Mouse (Mus musculus): ENCODE measurements around the gene 4930579F01Rik. TPM values are rescaled to one million over a fixed set of nuclear protein-coding genes. Genes with fewer than 3 reads are reported as not detected.

Gene 4930579F01Rik
- not detected for polyA plus RNA-seq (2014; fragmentation: Illumina TruSeq; extraction: RNeasy Lipid Tissue Mini Kit (QIAGEN cat#74804); ENCODE audit: low read depth, low replicate concordance)

DNA sequence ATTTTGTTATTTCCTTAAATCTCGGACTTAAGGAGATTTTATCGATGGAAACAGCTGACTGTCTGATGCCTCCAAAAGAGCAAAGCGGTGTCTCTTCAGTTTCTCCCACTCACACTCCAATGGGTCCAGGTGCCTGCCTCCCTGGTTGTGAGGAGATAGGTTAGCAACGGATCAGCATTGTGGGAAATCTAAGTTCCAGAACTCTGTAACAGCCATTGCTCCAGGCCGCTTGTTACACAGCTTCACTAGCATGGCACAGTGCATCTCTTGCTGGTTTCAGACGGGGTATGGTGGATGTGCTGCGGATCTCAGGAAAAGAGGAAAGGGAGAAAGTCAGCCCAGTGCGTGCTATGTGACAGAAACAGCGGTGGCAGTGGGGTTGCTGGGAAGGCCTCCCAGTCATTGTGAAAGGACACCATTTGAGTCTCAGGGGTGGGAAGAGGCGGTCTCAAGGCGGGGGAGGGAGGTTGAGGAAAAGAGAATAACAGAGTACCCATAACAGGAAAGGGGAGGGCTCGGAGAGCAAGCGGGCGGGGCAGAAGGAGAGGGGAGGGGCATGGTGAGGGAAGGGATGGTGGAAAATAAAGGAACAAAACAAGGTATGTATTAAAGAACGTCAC, at the start of gene 4930579F01Rik:
TSS of gene 4930579F01Rik (minus strand) at position 143 of the 620 bp plus-strand sequence.

DNA sequence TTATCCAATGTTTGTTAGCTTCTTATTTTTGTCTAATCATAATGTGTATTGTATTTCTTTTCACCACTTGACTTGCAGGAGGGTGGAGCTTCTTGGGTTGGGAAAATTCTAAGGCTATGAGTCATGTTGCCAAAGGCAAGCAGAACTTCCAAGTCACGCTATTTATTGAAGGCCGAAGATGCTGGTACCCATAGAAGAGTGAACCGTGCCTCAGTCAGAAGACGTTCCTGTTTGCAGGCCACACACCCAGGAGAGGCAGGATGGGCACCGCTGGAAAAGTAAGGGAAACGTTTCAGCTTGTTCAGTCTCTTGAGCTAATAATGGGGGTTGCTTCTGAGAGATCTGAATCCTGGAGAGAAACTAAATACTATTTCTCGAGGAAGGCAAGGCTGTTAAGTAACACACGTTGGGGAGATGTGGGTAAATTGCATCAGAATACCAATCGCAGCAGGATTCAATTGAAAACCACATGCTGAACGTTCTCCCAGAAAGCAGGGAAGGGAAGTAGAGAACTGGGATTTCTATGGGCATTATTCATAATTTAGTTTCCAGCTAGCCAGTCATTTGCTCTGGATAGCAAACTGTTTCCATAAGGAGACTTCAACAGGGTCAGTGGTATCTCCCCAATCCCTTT, 24.1 kb upstream of the 4930579F01Rik start, which contains the start of gene Adh7:
TSS of gene Adh7 (plus strand) at position 130 of the 634 bp plus-strand sequence.

DNA sequence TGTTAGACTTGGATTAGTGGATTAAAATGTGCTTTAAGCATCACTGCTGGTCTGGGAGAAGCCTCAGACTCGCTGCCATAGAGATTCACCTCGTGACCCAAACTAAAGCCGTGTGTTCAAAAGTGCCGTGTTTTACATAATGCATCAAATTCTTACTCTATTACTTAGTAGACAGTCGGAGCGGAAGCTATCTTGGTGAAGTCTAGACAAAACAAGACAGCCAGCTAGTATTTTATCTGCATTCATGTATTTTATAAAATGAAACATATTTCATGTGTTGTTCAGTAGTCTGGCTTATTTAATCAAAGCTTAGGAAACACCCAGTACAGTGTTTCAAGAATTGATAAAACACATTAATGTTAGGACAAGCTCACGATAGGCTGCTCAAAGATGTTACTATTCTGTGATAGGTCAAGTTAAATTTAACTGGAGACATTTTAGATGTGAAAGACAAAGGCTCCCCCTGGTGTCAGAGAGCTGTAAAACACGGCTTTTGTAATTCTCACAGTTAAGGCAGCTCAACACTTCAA, 48.9 kb downstream of the 4930579F01Rik start, which contains the start of gene Mttp:
TSS of gene Mttp (minus strand) at position 327 of the 530 bp plus-strand sequence.

DNA sequence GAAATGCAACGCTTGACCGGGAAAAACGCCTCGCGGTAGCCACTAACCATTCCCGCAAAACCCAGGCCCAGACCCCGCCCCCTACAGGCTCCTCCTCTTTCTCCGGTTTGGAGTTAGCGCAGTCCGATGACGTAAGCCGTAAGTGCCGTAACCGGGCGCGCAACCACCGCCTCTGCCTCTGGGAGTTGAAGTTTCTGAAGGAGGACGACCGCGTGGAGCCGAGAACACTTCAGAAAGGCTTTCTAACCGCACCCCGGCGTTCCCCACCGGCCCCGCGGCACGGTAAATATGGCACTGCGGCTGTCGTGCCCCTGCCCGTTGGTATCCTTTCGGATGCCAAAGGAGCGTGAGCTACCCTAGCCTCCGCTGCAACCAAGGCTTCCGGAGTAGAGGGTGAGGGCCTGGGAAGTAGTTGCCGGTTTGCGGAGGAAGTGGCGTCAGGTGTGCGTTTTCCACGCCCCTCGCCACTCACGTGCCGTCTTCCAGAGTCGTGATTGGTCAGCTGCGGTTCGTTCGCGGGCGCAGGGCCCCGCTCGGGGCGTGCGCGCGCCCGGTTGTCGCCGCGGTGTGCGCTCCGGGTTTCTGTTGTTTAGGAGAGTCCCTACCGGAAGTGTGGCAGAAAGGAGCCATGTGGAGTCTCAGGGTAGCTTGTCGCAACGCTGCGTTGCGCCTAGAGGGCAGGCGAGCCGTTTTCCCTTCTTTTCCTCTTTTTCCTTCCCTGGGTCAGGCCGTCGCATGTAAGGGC, 50.1 kb downstream of the 4930579F01Rik start, which contains the start of gene Trmt10a:
TSS of gene Trmt10a (plus strand) at position 134 of the 745 bp plus-strand sequence.

Other genes with a start within 250 kb of the 4930579F01Rik start
- 12.2 TPM for gene Dapp1, start 212.3 kb downstream of the 4930579F01Rik start, polyA plus RNA-seq (2014; fragmentation: Illumina TruSeq; extraction: RNeasy Lipid Tissue Mini Kit (QIAGEN cat#74804); ENCODE audit: low read depth, low replicate concordance)
- gene 1110002E22Rik, start 128.8 kb downstream of the 4930579F01Rik start, polyA plus RNA-seq (2014; fragmentation: Illumina TruSeq; extraction: RNeasy Lipid Tissue Mini Kit (QIAGEN cat#74804); ENCODE audit: low read depth, low replicate concordance), result 0.16 TPM
- gene Gm5105, start 126.4 kb downstream of the 4930579F01Rik start, polyA plus RNA-seq (2014; fragmentation: Illumina TruSeq; extraction: RNeasy Lipid Tissue Mini Kit (QIAGEN cat#74804); ENCODE audit: low read depth, low replicate concordance), result not detected
- gene Trmt10a, start 50.4 kb downstream of the 4930579F01Rik start, polyA plus RNA-seq (2014; fragmentation: Illumina TruSeq; extraction: RNeasy Lipid Tissue Mini Kit (QIAGEN cat#74804); ENCODE audit: low read depth, low replicate concordance), result 7.8 TPM
- gene Mttp, start 48.9 kb downstream of the 4930579F01Rik start, polyA plus RNA-seq (2014; fragmentation: Illumina TruSeq; extraction: RNeasy Lipid Tissue Mini Kit (QIAGEN cat#74804); ENCODE audit: low read depth, low replicate concordance), result 2.7 TPM
- gene Adh7, start 23.9 kb upstream of the 4930579F01Rik start, polyA plus RNA-seq (2014; fragmentation: Illumina TruSeq; extraction: RNeasy Lipid Tissue Mini Kit (QIAGEN cat#74804); ENCODE audit: low read depth, low replicate concordance), result 0.95 TPM
- 392 TPM for gene Adh1, start 67.2 kb upstream of the 4930579F01Rik start, polyA plus RNA-seq (2014; fragmentation: Illumina TruSeq; extraction: RNeasy Lipid Tissue Mini Kit (QIAGEN cat#74804); ENCODE audit: low read depth, low replicate concordance)
- 0.32 TPM for gene Adh6a, start 119.5 kb upstream of the 4930579F01Rik start, polyA plus RNA-seq (2014; fragmentation: Illumina TruSeq; extraction: RNeasy Lipid Tissue Mini Kit (QIAGEN cat#74804); ENCODE audit: low read depth, low replicate concordance)
- gene Adh6b, start 147.9 kb upstream of the 4930579F01Rik start, polyA plus RNA-seq (2014; fragmentation: Illumina TruSeq; extraction: RNeasy Lipid Tissue Mini Kit (QIAGEN cat#74804); ENCODE audit: low read depth, low replicate concordance), result not detected
- gene Adh4, start 221.6 kb upstream of the 4930579F01Rik start, polyA plus RNA-seq (2014; fragmentation: Illumina TruSeq; extraction: RNeasy Lipid Tissue Mini Kit (QIAGEN cat#74804); ENCODE audit: low read depth, low replicate concordance), result not detected
- 91.5 TPM for gene Adh5, start 249.3 kb upstream of the 4930579F01Rik start, polyA plus RNA-seq (2014; fragmentation: Illumina TruSeq; extraction: RNeasy Lipid Tissue Mini Kit (QIAGEN cat#74804); ENCODE audit: low read depth, low replicate concordance)

Measured in sigmoid colon, adult 10 weeks (tissue).